Mouse (Mus musculus): ENCODE data around the gene Kif13a. TPM values are rescaled to one million over a fixed set of nuclear protein-coding genes. Genes with fewer than 3 reads are reported as not detected.
A peak's percentile ranks its signal among the peaks of the same experiment; 100 is the strongest.

The Kif13a gene
- total RNA-seq, 2 experiments from 2014 or later = 17.8 to 19.0 TPM

- DNase-seq = no peak
Measured at GRCm38 (mm10) chr13:46774998-46775397, 154.7 kb downstream of the Kif13a start.

- no peak for DNase-seq
Measured at GRCm38 (mm10) chr13:46772581-46772980, 157.1 kb downstream of the Kif13a start.

DNA sequence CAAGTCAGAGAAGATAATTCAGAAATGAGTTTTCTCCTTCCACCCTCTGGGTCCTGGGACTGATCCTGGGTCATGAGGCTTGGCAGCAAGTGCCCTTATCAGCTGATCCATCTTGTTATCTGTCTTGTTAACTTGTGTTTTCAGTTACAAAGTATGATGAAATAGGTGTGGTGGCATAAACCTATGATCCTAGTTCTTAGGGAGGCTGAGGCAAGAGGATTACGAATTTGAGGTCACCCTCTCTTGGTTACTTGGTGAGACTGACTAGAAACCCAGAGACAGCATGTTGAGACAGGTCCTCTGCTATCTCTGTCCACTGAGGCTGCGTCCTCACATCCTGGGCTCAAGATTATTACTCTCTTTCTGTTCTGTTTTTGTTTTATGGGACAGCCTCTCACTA is 164.3 kb downstream of the Kif13a start:
- DNase-seq = no peak

DNA sequence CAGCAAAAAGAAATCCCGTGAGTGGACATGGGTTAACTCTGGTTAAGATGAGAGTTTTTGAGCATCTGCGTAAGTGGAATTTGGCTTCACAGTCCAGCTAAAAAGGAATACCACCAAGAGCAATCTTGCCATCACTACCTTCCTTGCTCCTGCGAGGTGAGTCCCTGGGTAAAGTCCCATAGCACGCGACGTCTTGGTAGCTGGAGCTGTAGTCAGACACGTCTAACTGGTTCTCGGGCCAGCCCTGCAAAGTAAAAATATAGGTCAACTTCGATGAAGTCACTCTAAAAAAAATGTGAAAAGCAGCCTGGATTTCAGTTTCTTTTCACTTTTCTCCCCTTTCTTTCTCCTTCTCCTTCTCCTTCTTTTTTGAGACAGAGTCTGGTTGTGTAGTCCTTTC is 166.5 kb downstream of the Kif13a start:
- DNase-seq = no peak

DNA sequence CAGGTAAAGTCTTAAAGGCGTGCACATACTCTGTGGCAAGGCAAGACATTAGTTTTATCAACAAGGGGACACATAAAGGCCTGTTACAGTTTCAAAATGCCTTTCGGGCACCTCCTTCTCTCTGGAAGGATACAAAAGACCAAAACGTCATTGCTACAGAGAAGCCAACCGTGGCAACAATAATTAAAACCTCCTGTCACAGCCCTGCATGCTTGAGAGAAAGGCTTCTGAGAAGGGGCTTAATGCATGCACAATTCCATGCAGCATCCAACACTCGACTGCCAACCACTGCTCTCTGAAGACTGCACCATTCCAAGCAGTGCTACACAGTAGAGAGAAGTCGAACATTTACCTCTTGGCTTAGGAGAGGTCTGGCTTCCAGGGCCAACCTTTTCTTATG is 168.7 kb downstream of the Kif13a start:
- no peak for DNase-seq

DNA sequence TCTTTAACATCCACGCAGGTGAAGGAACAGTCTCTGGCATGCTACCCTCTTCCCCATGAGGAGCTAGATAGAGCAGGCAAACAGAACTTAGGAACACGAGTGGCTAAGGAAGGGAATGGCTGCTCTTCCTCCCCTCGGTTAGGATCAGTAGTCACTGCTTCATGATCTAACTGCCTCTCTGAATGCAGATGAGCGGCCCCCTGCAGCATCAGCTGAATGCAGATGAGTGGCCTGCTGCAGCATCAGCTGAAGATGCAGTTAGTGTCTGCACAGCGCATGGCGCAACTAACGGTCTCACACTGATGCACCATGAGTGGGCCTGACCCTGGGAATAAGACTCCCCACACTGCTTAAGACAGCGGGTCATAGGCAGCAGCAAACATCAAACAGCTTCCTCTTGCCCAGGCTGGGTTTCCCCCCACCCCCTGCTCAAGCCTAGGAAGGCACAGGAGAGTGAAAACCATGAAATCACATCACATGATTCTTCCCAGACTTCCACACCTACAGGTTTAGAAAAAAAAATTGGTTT is 170.3 kb downstream of the Kif13a start:
- DNase-seq = no peak

DNA sequence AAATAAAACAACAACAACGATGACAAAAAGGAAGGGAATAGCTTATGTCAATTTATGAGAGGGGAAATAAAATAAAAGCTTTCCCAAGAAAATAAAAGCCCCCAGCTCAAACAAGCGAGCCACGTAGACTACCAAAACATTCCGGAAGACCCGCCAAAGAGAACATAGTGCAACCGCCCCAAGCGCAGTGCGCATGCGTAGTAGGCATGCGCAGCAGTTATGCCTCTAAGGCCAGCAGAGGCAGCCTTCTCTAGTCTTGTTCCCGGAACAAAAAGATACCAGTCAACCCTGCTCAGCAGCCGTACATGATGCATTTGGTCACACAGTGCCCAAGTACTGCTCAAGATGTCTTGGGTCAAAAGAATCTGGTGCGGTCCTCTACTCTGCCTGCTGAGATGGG is 171.0 kb downstream of the Kif13a start:
- DNase-seq = no peak

DNA sequence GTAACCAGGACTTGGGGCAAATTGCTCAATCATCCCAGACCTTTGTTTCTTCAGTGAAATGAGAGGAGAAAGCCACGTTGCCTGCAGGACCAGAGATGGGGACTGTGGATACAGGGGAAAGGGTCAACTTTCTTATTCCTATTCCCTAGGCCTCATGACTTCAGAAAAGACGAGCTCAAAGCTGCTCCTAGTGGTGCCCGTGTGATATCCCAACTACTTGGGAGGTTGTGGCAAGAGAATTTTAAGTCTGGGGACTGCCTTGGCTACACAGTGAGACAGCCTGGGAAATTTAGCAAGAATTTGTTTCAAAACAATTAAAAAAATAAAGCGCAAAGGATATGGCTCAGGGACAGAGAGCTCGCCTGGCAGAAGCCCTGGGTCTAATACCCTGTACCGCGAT is 171.7 kb downstream of the Kif13a start:
- no peak for DNase-seq

DNA sequence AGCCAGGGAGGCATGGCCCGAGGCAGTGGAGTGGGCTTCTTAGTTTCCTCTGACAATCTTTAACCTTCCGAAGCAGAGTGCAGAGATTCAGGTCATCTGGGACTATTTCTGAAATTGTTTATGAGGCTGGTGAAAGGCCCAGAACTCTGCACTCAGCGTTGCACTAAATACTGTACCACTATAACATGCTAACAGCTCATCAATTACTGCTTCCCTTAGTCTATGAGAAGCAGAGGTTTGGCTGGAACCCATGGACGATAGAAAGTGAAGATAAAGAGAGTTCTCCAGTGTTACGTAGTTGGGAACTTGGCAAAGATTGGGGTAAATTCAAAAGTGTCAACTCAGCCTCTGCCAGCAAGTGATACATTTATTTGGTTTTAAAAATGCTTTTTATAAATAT is 176.4 kb downstream of the Kif13a start:
- no peak for DNase-seq

- DNase-seq = no peak
Measured at GRCm38 (mm10) chr13:46752566-46753229, 177.0 kb downstream of the Kif13a start.

DNA sequence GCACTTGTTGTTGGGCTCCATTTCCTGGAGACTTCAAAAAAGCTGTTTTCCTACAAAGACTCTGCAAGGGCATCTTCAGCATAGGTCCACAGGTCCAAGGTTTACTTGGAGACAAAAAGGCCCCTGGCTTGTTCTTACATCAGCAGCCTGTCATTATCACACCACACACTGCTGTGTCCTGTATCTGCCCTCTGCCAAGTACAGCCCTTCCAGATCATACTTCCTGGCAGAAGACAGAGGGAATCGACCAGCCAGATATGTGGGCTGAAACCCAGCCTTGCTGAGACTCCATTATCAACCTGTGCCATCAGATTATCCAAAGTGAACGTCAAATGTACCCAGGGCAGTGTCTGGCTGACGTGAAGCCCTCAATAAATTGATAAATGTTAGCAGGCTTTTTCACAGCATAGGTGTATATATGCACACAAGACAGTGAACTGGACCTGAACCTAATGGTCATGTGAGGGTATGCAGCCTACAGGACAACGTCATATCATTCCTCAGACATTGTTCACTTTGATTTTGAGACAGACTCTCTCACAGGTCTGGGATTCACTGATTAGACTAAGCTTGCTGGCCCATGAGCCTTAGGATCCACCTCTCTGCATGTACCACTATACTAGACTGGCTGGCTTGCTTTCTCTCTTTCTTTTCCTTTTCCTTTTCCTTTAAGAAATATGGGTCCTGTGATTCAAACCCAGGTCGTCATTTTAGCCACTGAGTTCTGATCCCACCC is 181.4 kb downstream of the Kif13a start:
- DNase-seq = no peak

GRCm38 (mm10) chr13:46743821-46744220 is 185.8 kb downstream of the Kif13a start:
- DNase-seq = no peak

DNA sequence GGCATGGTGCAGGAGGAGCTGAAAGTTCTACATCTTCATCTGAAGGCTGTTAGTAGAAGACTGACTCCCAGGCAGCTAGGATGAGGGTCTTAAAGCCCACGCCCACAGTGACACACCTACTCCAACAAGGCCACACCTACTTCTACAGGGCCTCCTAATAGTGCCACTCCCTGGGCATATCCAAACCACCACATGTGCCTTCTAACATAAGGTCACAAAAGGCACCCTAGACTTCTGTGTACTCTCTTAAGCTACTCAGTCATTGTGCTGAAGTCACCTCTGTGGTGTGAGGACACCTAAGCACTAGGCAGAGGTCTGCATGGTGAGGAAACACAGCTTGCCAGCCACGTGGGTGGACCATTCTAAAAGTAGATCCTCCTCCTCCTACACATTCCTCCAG is 187.3 kb downstream of the Kif13a start:
- no peak for DNase-seq

DNA sequence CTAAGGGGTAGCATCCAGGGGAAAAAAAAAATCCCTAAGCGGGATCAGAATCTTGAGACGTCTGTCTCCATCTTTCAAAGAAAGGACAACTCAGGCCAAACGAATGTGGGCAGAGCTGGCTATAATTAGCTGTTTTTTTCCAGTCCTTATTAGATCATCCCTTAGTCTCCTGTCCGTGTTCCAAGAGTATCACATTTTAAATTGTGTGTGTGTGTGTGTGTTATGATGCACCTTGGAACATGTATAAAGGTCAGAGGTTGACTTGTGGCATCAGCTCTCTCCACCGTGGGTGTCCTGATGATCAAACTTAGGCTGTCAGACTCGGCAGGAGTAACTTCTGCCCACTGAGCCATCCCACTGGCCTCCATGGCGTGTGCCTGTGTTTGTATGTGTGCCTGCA is 190.2 kb downstream of the Kif13a start:
- DNase-seq = no peak

- no peak for DNase-seq
Measured at GRCm38 (mm10) chr13:46737482-46737881, 192.2 kb downstream of the Kif13a start.

DNA sequence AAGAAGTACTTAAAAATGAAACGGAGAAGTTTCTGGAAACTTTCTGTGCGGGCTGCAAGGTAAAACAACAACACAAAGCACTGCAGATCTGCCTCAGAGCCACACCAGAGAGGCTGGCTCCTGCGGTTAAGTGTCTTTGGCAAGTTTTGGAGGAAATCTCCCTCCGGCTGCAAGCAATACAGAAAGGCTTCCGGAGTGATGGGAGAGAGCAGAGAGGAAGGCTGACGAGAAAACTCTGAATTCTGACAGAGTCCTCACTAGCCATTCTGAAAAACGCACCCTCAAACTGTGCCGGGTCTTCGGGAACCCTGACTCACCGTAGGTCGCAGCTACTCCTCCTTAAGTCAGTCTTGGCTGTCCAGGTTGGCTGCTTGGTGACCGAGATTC is 193.2 kb downstream of the Kif13a start:
- DNase-seq = no peak

DNA sequence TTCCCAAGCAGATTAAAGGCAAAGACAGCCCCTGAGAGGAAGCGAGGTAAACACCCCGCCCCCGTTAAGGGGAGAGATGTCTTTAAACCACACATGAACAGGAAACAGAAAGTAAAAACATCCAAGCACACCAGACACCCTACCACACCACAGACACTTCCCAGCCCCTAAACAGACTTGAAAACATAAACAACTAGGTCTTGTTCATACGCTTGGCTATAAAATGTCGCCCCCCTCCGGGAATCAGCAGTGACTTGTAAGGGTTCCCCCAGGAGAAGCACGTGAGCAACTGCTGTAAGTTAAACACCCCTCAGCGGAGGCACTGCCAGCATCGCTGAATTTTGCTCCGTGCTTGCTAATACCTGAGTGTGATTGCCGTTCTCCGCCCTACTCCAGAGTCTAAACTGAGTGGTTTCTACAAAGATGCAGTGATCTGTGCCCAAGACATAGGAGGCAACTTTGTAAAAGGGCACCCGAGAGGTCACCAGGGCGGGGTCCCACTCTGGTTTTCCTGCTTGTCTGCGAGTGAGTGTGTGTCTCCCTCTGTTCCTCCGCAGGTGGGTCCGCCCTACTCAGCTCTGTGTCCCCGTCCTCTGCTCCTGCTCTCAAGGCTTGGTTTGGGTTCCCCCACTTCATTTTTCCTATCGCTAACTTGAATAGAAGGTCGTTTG is 193.7 kb downstream of the Kif13a start:
- peak; percentile 14 to 19 for DNase-seq

DNA sequence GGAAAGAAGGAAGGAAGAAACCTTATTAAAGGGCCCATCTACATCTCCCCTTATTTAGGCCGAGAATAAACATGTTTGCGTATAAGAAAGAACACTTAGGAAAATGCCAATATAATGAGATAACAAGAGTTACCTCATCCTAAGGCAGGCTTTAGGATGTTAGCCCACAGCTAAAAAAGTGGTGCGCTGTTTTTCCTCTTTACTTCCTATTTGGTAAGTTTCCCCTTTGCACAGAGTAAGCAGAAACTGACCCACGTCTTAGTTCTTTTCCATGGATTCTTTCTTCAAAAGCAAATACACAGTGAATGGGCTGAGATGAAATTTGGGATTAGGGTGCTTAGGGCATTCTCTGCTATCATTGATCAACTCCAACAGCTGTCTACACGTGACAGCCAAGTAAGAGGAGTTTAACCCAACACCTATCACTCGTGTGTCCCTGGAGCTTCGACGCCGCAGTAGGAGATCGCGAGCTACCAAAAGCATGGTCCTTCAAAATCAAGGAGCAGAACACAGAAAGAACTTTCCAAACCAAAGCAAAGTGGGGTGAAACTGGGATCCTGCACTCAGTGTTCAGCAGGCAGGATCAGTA is 194.4 kb downstream of the Kif13a start:
- no peak for DNase-seq

- no peak for DNase-seq
Measured at GRCm38 (mm10) chr13:46729998-46730397, 199.7 kb downstream of the Kif13a start.

GRCm38 (mm10) chr13:46728411-46728810 is 201.3 kb downstream of the Kif13a start:
- DNase-seq = no peak

- peak; percentile 100 for DNase-seq
Measured at GRCm38 (mm10) chr13:46727837-46728268, 201.8 kb downstream of the Kif13a start, which contains the start of gene Nup153. TSS of gene Nup153 (minus strand) at chr13:46727940.

DNA sequence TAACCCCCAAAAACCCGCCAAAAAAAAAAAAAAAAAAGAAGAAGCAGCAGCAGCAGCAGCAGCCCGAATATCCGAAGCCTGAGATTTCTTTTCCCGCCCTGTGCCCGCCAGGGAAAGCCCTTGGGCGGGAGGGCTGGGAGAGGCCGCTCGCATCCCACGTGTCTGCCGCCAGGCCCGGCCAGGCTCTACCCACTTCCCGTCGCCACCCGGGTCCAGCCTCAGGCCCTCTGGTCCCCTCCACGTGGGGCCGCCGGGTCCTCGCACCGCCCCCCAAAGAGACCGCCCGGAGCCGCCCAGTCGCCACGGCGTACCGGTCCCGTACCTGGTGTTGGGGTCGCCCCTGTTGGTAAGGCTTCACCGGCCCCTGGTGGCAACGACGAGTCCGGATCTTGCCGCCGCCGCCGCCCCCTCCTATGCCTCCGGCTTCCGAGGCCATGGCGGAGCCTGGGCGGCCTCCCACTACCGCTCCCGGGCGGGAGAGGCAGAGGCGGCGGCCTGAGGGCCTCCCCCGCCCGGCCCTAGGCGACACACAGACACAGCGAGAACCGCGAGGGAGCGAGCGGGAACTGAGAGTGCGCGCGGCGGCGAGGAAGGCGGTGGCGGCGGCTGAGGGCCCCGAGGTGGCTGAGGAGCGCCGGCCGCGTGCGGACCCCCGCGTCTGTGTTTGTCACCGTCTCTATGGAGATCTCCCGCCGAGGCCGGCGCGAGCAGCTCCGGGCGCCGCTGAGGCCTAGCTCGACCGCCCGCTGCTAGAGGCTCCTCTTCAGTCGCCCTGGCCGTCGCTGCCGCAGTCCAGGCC is 202.4 kb downstream of the Kif13a start:
- peak; percentile 55 to 64 for DNase-seq

Measured in layer of hippocampus, postnatal 36 days (tissue).